Mouse (Mus musculus): ENCODE measurements around the gene Tbx20. TPM values are rescaled to one million over a fixed set of nuclear protein-coding genes. Genes with fewer than 3 reads are reported as not detected.
A peak's percentile ranks its signal among the peaks of the same experiment; 100 is the strongest.

The Tbx20 gene
- polyA plus RNA-seq, 1 experiment from 2014 or later = 0.11 TPM

- no peak for ATAC-seq
- Histone ChIP-seq H3K36me3 (ENCODE audit: control insufficient read depth, insufficient read depth, low read length) (no peaks in the 10 kb centered on the region), H3K9ac (ENCODE audit: low read depth, low read length) (no peak overlapping the region), H3K4me1 (ENCODE audit: control insufficient read depth, insufficient read depth, low read length) (peaks cover 7% of the 10 kb centered on the region), H3K4me2 (ENCODE audit: low read depth, low read length) (no peak overlapping the region), H3K9me3 (ENCODE audit: control insufficient read depth, low read length) (no peaks in the 10 kb centered on the region), H3K27me3 (replicated peaks; ENCODE audit: control insufficient read depth, insufficient read depth, low read length) (peaks cover 73% of the 10 kb centered on the region), H3K4me3 (ENCODE audit: low read length) (no peak overlapping the region), H3K27ac (ENCODE audit: low read length) (no peak overlapping the region)
- WGBS = 19% methylated on average over 4 of the region's 4 CpGs
Observed at GRCm38 (mm10) chr9:24771713-24772112, 2.4 kb downstream of the Tbx20 start.

GRCm38 (mm10) chr9:24770941-24771405, 3.1 kb downstream of the Tbx20 start:
- no peak overlapping the region for H3K27ac ChIP-seq (ENCODE audit: low read length)
- no peak overlapping the region for H3K9ac ChIP-seq (ENCODE audit: low read depth, low read length)
- H3K36me3 ChIP-seq (ENCODE audit: control insufficient read depth, insufficient read depth, low read length) = no peaks in the 10 kb centered on the region
- H3K9me3 ChIP-seq (ENCODE audit: control insufficient read depth, low read length) = no peaks in the 10 kb centered on the region
- no peak for ATAC-seq
- no peak overlapping the region for H3K4me2 ChIP-seq (ENCODE audit: low read depth, low read length)
- no peak overlapping the region for H3K4me3 ChIP-seq (ENCODE audit: low read length)
- 6% methylated on average over 8 of the region's 8 CpGs for WGBS
- H3K27me3 ChIP-seq (replicated peaks; ENCODE audit: control insufficient read depth, insufficient read depth, low read length) = peaks cover 66% of the 10 kb centered on the region
- peaks cover 7% of the 10 kb centered on the region for H3K4me1 ChIP-seq (ENCODE audit: control insufficient read depth, insufficient read depth, low read length)

- H3K4me3 ChIP-seq (ENCODE audit: low read length) = peak overlapping the region; percentile 20
- peaks cover 7% of the 10 kb centered on the region for H3K4me1 ChIP-seq (ENCODE audit: control insufficient read depth, insufficient read depth, low read length)
- no peak overlapping the region for H3K9ac ChIP-seq (ENCODE audit: low read depth, low read length)
- peak overlapping the region; percentile 26 for H3K4me2 ChIP-seq (ENCODE audit: low read depth, low read length)
- no peaks in the 10 kb centered on the region for H3K9me3 ChIP-seq (ENCODE audit: control insufficient read depth, low read length)
- no peaks in the 10 kb centered on the region for H3K36me3 ChIP-seq (ENCODE audit: control insufficient read depth, insufficient read depth, low read length)
- H3K27me3 ChIP-seq (replicated peaks; ENCODE audit: control insufficient read depth, insufficient read depth, low read length) = peaks cover 66% of the 10 kb centered on the region
- ATAC-seq = no peak; the same call in 1 of the 2 replicates
- 1% methylated on average over 41 of the region's 41 CpGs for WGBS
- no peak overlapping the region for H3K27ac ChIP-seq (ENCODE audit: low read length)
Observed at GRCm38 (mm10) chr9:24770149-24770940, 3.8 kb downstream of the Tbx20 start.

DNA sequence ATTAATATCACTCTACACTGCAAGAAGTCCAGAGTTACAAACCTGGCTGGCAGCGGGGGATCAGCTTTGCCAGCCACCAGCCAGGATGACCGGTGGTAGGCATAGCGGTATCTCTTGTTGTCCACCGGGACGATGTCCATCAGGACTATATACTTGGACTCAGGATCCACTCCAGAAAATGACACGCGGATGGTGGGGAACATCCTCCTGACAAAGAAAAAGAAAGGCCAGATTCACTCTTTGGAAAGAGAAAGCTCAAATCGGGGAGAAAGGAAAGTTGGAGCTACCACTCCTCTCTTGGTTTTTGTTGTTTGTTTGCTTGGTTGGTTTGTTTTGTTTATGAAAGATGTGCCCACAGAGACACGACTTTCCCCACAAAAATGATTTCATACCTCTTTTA, 4.5 kb downstream of the Tbx20 start:
- no peak overlapping the region for H3K4me2 ChIP-seq (ENCODE audit: low read depth, low read length)
- peak overlapping the region; percentile 20; the same call in 1 of the 2 replicates for H3K4me3 ChIP-seq (ENCODE audit: low read length)
- no peaks in the 10 kb centered on the region for H3K36me3 ChIP-seq (ENCODE audit: control insufficient read depth, insufficient read depth, low read length)
- 17% methylated on average over 9 of the region's 9 CpGs for WGBS
- H3K9ac ChIP-seq (ENCODE audit: low read depth, low read length) = no peak overlapping the region
- H3K9me3 ChIP-seq (ENCODE audit: control insufficient read depth, low read length) = no peaks in the 10 kb centered on the region
- H3K27ac ChIP-seq (ENCODE audit: low read length) = no peak overlapping the region
- no peak for ATAC-seq
- peaks cover 63% of the 10 kb centered on the region for H3K27me3 ChIP-seq (replicated peaks; ENCODE audit: control insufficient read depth, insufficient read depth, low read length)
- H3K4me1 ChIP-seq (ENCODE audit: control insufficient read depth, insufficient read depth, low read length) = peaks cover 7% of the 10 kb centered on the region

DNA sequence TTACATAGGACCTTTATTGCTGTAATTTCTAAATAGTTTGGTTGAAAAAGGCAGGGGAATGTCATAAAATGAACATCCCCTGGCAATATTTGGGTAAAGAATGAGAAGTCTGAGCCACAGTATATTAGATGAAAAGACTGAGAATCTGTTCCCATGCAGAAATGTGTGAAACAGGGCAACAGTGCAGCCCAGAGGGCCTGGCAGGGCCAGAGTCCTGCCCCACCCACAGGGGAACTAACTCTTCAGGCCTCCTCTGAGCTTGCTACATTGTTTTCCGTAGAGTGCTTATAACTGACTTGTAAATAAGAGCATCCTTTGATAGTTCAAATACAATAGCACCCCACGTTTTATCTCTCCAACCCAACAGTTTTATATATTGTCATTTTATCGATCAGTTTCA, 7.0 kb downstream of the Tbx20 start:
- no peak overlapping the region for H3K4me2 ChIP-seq (ENCODE audit: low read depth, low read length)
- no peak overlapping the region for H3K9ac ChIP-seq (ENCODE audit: low read depth, low read length)
- ATAC-seq = no peak
- no peaks in the 10 kb centered on the region for H3K4me1 ChIP-seq (ENCODE audit: control insufficient read depth, insufficient read depth, low read length)
- no peaks in the 10 kb centered on the region for H3K9me3 ChIP-seq (ENCODE audit: control insufficient read depth, low read length)
- H3K36me3 ChIP-seq (ENCODE audit: control insufficient read depth, insufficient read depth, low read length) = no peaks in the 10 kb centered on the region
- WGBS = 49% methylated on average over 3 of the region's 3 CpGs
- H3K27ac ChIP-seq (ENCODE audit: low read length) = no peak overlapping the region
- H3K27me3 ChIP-seq (replicated peaks; ENCODE audit: control insufficient read depth, insufficient read depth, low read length) = peaks cover 41% of the 10 kb centered on the region
- H3K4me3 ChIP-seq (ENCODE audit: low read length) = no peak overlapping the region

DNA sequence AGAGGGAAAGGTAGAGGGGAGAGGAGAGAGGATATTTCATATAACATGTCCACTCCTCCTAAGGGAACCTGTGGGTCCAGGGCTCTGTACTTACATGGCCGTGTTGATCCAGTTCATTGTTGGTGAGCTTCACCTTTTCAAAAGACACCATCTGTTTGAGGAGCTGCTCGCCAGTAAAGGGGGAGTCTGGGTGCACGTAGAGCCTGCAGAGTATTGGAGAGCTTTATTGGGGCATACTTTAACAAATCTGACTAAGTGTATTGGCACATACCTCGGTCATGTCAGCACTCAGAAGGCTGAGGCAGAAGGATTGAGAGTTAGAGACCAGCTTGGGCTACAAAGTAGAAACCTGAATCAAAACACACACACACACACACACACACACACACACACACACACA, 8.5 kb downstream of the Tbx20 start:
- Histone ChIP-seq H3K27ac (ENCODE audit: low read length) (no peak overlapping the region), H3K9ac (ENCODE audit: low read depth, low read length) (no peak overlapping the region), H3K4me1 (ENCODE audit: control insufficient read depth, insufficient read depth, low read length) (no peaks in the 10 kb centered on the region), H3K9me3 (ENCODE audit: control insufficient read depth, low read length) (no peaks in the 10 kb centered on the region), H3K4me2 (ENCODE audit: low read depth, low read length) (no peak overlapping the region), H3K4me3 (ENCODE audit: low read length) (no peak overlapping the region), H3K36me3 (ENCODE audit: control insufficient read depth, insufficient read depth, low read length) (no peaks in the 10 kb centered on the region), H3K27me3 (replicated peaks; ENCODE audit: control insufficient read depth, insufficient read depth, low read length) (peaks cover 30% of the 10 kb centered on the region)
- no peak for ATAC-seq
- 61% methylated on average over 4 of the region's 4 CpGs for WGBS

- H3K4me3 ChIP-seq (ENCODE audit: low read length) = no peak overlapping the region
- no peak for ATAC-seq
- no peaks in the 10 kb centered on the region for H3K4me1 ChIP-seq (ENCODE audit: control insufficient read depth, insufficient read depth, low read length)
- H3K27ac ChIP-seq (ENCODE audit: low read length) = no peak overlapping the region
- H3K36me3 ChIP-seq (ENCODE audit: control insufficient read depth, insufficient read depth, low read length) = no peaks in the 10 kb centered on the region
- no peak overlapping the region for H3K9ac ChIP-seq (ENCODE audit: low read depth, low read length)
- H3K4me2 ChIP-seq (ENCODE audit: low read depth, low read length) = no peak overlapping the region
- 41% methylated on average over 4 of the region's 4 CpGs for WGBS
- peaks cover 6% of the 10 kb centered on the region; the same call in 1 of the 2 replicates for H3K27me3 ChIP-seq (replicated peaks; ENCODE audit: control insufficient read depth, insufficient read depth, low read length)
- no peaks in the 10 kb centered on the region for H3K9me3 ChIP-seq (ENCODE audit: control insufficient read depth, low read length)
Observed at GRCm38 (mm10) chr9:24760461-24760860, 13.6 kb downstream of the Tbx20 start.

DNA sequence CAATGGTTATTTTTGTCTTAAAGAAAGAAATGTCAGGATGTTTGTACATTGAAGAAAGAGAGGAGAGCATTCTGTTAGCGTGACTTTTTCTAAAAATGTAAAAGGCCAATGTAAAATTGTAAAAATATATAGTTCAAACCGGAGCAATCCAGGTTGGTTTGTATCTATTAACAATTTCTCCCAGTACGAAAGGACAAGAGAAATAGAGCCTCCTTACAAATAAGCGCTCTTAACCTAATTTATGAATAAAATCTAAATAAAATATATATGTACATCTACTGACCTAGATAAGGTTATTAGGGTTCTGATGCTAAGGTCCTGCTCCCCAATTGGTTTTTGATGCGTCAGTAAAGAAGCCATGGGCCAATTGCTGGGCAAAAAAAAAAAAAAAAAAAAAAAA, 29.1 kb downstream of the Tbx20 start:
- 88% methylated on average over 5 of the region's 5 CpGs for WGBS
- Histone ChIP-seq H3K9me3 (ENCODE audit: control insufficient read depth, low read length) (no peaks in the 10 kb centered on the region), H3K27ac (ENCODE audit: low read length) (no peak overlapping the region), H3K36me3 (ENCODE audit: control insufficient read depth, insufficient read depth, low read length) (no peaks in the 10 kb centered on the region), H3K9ac (ENCODE audit: low read depth, low read length) (no peak overlapping the region), H3K4me2 (ENCODE audit: low read depth, low read length) (no peak overlapping the region), H3K4me3 (ENCODE audit: low read length) (no peak overlapping the region), H3K27me3 (replicated peaks; ENCODE audit: control insufficient read depth, insufficient read depth, low read length) (no peaks in the 10 kb centered on the region), H3K4me1 (ENCODE audit: control insufficient read depth, insufficient read depth, low read length) (no peaks in the 10 kb centered on the region)
- ATAC-seq = no peak

- Histone ChIP-seq H3K27ac (ENCODE audit: low read length) (no peak overlapping the region), H3K36me3 (ENCODE audit: control insufficient read depth, insufficient read depth, low read length) (no peaks in the 10 kb centered on the region), H3K9ac (ENCODE audit: low read depth, low read length) (no peak overlapping the region), H3K4me2 (ENCODE audit: low read depth, low read length) (no peak overlapping the region), H3K9me3 (ENCODE audit: control insufficient read depth, low read length) (no peaks in the 10 kb centered on the region), H3K4me1 (ENCODE audit: control insufficient read depth, insufficient read depth, low read length) (no peaks in the 10 kb centered on the region), H3K4me3 (ENCODE audit: low read length) (no peak overlapping the region), H3K27me3 (replicated peaks; ENCODE audit: control insufficient read depth, insufficient read depth, low read length) (0 out of 2 replicates have a peak, but pooled peaks cover 4% of the 10 kb centered on the region)
- ATAC-seq = no peak
Observed at GRCm38 (mm10) chr9:24701246-24701645, 72.9 kb downstream of the Tbx20 start.

Measured in intestine, embryonic 16.5 days (tissue).